Mouse (Mus musculus) thymus, adult 2 months (tissue): ENCODE data around the gene Gzme.

ENCODE experiments used
- CTCF ChIP-seq: fragments of 200-500 bp; IDR thresholded peaks from 2 replicates; pipeline ENCODE4 v1.5.1; 2012; ENCODE audit warnings: mild to moderate bottlenecking, control low read depth, low read length, moderate library complexity, borderline replicate concordance; ENCODE audit not compliant: control insufficient read depth, poor library complexity, insufficient read depth; ENCODE audit errors: extremely low read depth
- POLR2A ChIP-seq: fragments of 200-500 bp; IDR thresholded peaks from 2 replicates; pipeline ENCODE4 v1.6.1; 2012; ENCODE audit warnings: mild to moderate bottlenecking, low read length, control low read depth, moderate library complexity; ENCODE audit not compliant: control insufficient read depth, poor library complexity, insufficient read depth; ENCODE audit errors: extremely low read depth

DNA sequence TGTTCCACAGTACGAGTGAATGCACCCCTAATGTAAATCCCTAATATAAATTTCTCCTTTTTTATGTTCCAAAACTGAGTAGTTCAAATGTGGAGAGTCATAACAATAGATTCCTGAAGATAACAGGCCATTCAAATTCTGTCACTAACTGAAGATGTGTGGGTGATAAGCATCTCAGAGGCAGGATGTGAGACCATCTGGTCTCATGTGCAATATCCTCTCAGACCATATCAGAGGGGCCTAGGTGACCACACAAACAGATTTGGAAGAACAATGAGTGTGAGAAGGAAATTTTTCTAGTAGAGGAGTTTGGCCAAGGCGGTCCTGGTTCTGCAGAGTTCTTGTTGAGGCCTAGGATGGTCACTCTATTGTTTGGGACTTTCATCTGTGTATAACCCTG is 27.1 kb downstream of the Gzme start:
- TF ChIP-seq POLR2A (no peak), CTCF (no peak)
